Mouse (Mus musculus) liver, adult 2 months (tissue): ENCODE results near the gene Prpf4b. TPM values are rescaled to one million over a fixed set of nuclear protein-coding genes. Genes with fewer than 3 reads are reported as not detected.
"Not testable (repeated sequence)": the region's sequence is repeated elsewhere in the genome, so short reads cannot be mapped to it uniquely, and the experiment has no call there.

Experiments used
- DNase-seq: peaks from one replicate; pipeline ENCODE4 v3.0.0-alpha.2; 2011; ENCODE audit warnings: low read depth, low spot score; ENCODE audit errors: extremely low read depth
- H3K27ac ChIP-seq: fragments of 200-500 bp; replicated peaks from 2 replicates; pipeline ENCODE4 v1.5.1; 2012; ENCODE audit warnings: low read depth, mild to moderate bottlenecking, control low read depth, inconsistent platforms, low read length; ENCODE audit not compliant: insufficient read depth
- H3K27me3 ChIP-seq: fragments of 200-500 bp; 2 replicates; pipeline ENCODE4 v1.6.1; 2012; ENCODE audit warnings: mild to moderate bottlenecking, moderate library complexity, low read length, inconsistent platforms; ENCODE audit not compliant: control insufficient read depth, insufficient read depth
- H3K36me3 ChIP-seq: fragments of 200-500 bp; 2 replicates; pipeline ENCODE4 v1.6.1; 2012; ENCODE audit warnings: low read length, inconsistent platforms; ENCODE audit not compliant: control insufficient read depth, insufficient read depth
- H3K4me1 ChIP-seq: fragments of 200-500 bp; 2 replicates; pipeline ENCODE4 v1.6.1; 2011; ENCODE audit warnings: low read length; ENCODE audit not compliant: control insufficient read depth, insufficient read depth
- H3K4me3 ChIP-seq: fragments of 200-500 bp; 2 replicates; pipeline ENCODE4 v1.5.1; 2011; ENCODE audit warnings: low read depth, mild to moderate bottlenecking, control low read depth, low read length, moderate library complexity; ENCODE audit not compliant: insufficient read depth
- H3K79me2 ChIP-seq: fragments of 200-500 bp; 2 replicates; pipeline ENCODE4 v1.6.1; 2012; ENCODE audit warnings: inconsistent platforms, mild to moderate bottlenecking, low read length, moderate library complexity; ENCODE audit not compliant: control insufficient read depth, insufficient read depth
- H3K9ac ChIP-seq: fragments of 200-500 bp; 2 replicates; pipeline ENCODE4 v1.6.1; 2012; ENCODE audit warnings: low read depth, mild to moderate bottlenecking, control low read depth, inconsistent platforms, low read length
- CTCF ChIP-seq: fragments of 200-500 bp; IDR thresholded peaks from 2 replicates; pipeline ENCODE4 v1.5.1; 2011; ENCODE audit warnings: low read depth, low read length, control low read depth
- POLR2A ChIP-seq: fragments of 200-500 bp; IDR thresholded peaks from 2 replicates; pipeline ENCODE4 v1.6.1; 2011; ENCODE audit warnings: low read length, control low read depth; ENCODE audit not compliant: insufficient read depth; ENCODE audit errors: extremely low read depth
- WGBS: fragments of 180-500 bp; shearing (Covaris S2); methylation state at CpG from one replicate; pipeline ENCODE4 v1.1.7; 2018; 5-methylcytosine and 5-hydroxymethylcytosine counted together
- polyA plus RNA-seq: library from polyadenylated mRNA; depleted of rRNA; stranded (reverse); fragments of >200 nt; gene quantifications from 2 replicates; pipeline ENCODE4 v1.2.3, GENCODE M21; 2012; rRNA removed
- total RNA-seq: library from RNA; depleted of rRNA; stranded (reverse); fragments of >200 nt; gene quantifications from 2 replicates; pipeline ENCODE4 v1.2.3, GENCODE M21; 2014; rRNA removed

The Prpf4b gene
- total and polyA plus RNA-seq, 2 experiments = 9.0 to 28.1 TPM

DNA sequence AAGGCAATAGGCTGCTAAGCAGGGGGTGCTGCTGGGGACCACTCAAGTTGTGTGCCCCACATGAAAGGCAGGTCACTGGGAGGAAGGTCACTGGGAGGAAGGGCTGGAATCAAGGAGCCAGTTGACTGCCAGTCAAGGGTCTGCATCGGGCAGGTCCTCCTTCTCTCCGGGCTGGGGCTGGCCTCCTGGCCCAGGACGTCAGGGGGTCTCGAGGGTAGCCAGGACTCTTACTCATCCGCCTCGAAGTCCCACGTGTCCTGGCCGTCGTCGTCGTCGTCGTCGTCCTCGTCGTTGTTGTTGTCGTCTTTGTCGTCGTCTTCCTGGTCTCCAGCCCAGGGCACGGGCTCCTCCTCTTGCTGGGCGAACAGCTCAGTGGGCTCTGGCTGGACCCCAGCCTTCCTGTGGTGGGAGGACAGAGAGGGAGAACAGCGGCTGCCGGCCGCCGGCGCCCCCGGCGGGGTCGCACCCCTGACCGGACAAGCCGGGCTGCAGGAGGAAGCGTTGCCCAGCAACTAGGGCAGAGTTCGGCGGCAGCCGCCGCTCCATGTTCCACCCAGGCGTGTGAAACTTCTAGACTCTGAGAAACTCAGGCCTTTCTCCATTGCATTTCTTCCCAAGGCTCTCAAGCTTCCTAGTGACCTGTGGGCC lies 41.5 kb downstream of the Prpf4b start:
- TF ChIP-seq CTCF = no peak
- no peak for TF ChIP-seq POLR2A
- Histone ChIP-seq H3K27ac (no peak overlapping the region), H3K36me3 (no peaks in the 10 kb centered on the region), H3K79me2 (no peaks in the 10 kb centered on the region), H3K4me3 (peak overlapping the region; percentile 9; the same call in 1 of the 2 replicates), H3K9ac (no peak overlapping the region), H3K27me3 (0 out of 2 replicates have a peak, but pooled peaks cover 3% of the 10 kb centered on the region), H3K4me1 (no peaks in the 10 kb centered on the region)
- WGBS = 20% methylated on average over 37 of the region's 37 CpGs
- no peak for DNase-seq

DNA sequence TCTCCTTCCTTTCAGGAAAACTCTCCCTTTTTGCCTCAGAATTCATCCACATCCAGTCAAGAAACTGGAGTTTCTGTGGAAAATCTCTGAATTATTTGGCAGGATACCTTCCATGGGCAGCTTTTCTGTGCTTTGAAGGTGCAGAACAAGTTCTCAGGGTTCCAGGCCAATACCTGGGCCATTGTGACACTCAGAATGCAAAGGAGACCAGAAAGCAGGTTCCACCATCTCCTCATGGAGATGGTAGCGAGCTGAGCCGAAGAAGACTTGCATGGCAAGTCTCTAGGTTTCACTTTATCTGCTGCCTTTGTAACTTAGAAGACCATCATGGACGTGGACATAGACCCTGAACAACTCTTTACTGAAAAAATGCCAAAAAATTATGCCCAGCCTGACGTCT lies 49.1 kb downstream of the Prpf4b start, which contains the start of the genes Fam217a and 4933417A18Rik:
Gene Fam217a (minus strand): TSS at position 101 of the 400 bp plus-strand sequence.
Gene 4933417A18Rik (plus strand): TSS at position 200 of the 400 bp plus-strand sequence.
- Histone ChIP-seq H3K27me3 (no peaks in the 10 kb centered on the region), H3K79me2 (no peaks in the 10 kb centered on the region), H3K4me3 (no peak within 1 kb of the TSS), H3K36me3 (no peaks in the 10 kb centered on the region), H3K4me1 (no peaks in the 10 kb centered on the region), H3K27ac (no peak within 1 kb of the TSS), H3K9ac (no peak within 1 kb of the TSS)
- 75% methylated on average over 4 of the region's 4 CpGs for WGBS
- TF ChIP-seq CTCF (no peak), POLR2A (no peak)
- no peak for DNase-seq

DNA sequence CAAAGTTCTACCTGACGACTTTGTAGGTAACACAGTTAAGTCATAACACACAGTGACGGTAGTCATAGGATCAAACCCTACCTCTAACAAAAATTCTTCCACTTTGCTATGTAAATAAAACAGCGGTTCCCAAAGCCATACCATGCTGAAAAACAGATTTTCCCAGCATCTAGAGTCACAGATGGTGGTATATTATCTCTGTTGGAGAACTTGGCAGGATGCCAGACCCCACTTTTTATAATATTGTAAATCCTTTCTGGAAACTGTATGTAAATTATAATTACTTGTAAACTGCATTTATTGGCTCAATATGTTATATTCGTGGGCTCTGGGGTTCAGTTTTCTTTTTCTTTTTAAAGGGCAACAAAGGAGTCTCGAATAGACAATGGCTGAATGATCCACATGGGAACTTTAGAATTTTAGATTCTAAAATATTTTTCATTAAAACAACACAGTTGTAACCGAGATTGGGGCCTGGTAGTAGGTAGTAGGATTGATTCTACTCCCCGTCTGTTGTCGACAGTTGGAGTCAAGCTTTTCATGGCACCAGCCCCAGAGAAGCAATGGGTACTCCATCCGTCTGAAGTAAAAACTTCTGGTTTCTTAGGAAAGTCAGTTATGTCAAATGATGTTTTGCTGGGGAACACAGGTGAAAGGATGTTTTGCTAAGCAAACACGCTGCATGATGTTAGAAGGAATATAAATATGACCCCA lies 60.0 kb downstream of the Prpf4b start:
- H3K36me3 ChIP-seq = no peaks in the 10 kb centered on the region
- 87% methylated on average over 10 of the region's 10 CpGs for WGBS
- DNase-seq = no peak
- no peaks in the 10 kb centered on the region for H3K79me2 ChIP-seq
- TF ChIP-seq CTCF = no peak
- H3K4me3 ChIP-seq = no peak overlapping the region
- H3K27ac ChIP-seq = no peak overlapping the region
- H3K27me3 ChIP-seq = no peaks in the 10 kb centered on the region
- H3K9ac ChIP-seq = no peak overlapping the region
- H3K4me1 ChIP-seq = no peaks in the 10 kb centered on the region

DNA sequence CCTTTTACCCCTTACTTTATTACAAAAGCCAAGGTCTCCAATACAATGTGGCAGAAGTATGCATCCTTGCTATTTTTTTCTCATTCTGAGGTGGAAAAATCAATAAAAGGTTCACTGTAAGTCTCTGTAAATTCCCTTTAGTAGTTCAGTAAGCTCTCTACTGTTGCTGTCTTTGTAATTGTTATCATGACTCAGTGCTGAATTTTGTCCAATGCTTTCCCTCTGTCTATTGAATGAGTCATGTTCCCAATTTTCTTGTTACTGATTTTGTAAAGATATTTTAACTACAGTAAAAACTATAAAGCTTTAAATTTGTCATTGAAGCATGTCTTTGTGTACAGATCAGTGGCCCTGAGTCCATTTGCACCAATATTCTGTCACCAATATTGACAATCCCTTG lies 67.3 kb downstream of the Prpf4b start:
- H3K4me3 ChIP-seq = no peak overlapping the region
- H3K79me2 ChIP-seq = no peaks in the 10 kb centered on the region
- no peak for DNase-seq
- no peaks in the 10 kb centered on the region for H3K27me3 ChIP-seq
- H3K9ac ChIP-seq = no peak overlapping the region
- TF ChIP-seq CTCF (no peak), POLR2A (no peak)
- no peak overlapping the region for H3K27ac ChIP-seq
- H3K36me3 ChIP-seq = no peaks in the 10 kb centered on the region
- H3K4me1 ChIP-seq = no peaks in the 10 kb centered on the region

DNA sequence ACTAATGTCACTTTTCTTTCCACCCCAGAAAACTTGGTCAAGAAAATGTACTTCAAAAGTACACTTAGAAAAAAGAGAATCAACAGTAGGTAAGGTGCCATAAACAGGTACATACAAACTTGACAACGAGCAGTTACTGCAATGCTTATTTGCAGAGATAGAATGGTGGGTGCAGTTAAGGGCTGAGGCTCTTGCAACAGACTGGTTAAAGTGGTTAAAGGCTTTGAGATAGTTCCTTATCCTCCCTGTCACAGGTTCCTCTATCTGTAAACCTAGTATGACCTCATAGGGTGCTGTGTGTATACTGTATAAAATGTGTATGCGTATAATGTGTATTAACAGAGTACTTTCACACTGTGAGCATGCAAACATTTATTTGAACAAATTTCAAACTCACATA lies 76.3 kb downstream of the Prpf4b start:
- not testable (repeated sequence) for H3K79me2 ChIP-seq, H3K9ac ChIP-seq, H3K36me3 ChIP-seq, DNase-seq, H3K27me3 ChIP-seq, H3K4me1 ChIP-seq, H3K4me3 ChIP-seq, H3K27ac ChIP-seq
- WGBS = 90% methylated on average over 2 of the region's 2 CpGs

Other genes with a start within 250 kb of the Prpf4b start
- 107 and 108 TPM in 2 replicates for gene Pxdc1, start 221.8 kb upstream of the Prpf4b start, total RNA-seq
- 93.8 and 94.1 TPM in 2 replicates for gene Pxdc1, start 221.8 kb upstream of the Prpf4b start, polyA plus RNA-seq
- gene Fam50b, start 140.5 kb upstream of the Prpf4b start, total RNA-seq = 0.47 TPM in 1 of 2 replicates, not detected in the other
- 0.45 and 0.59 TPM in 2 replicates for gene Fam50b, start 140.5 kb upstream of the Prpf4b start, polyA plus RNA-seq
- 0.27 TPM in 1 of 2 replicates, not detected in the other for gene Fam217a, start 49.0 kb downstream of the Prpf4b start, total RNA-seq
- not detected in 2 replicates for gene Fam217a, start 49.0 kb downstream of the Prpf4b start, polyA plus RNA-seq
- not detected in 2 replicates for gene 4933417A18Rik, start 49.1 kb downstream of the Prpf4b start, total RNA-seq
- not detected in 2 replicates for gene 4933417A18Rik, start 49.1 kb downstream of the Prpf4b start, polyA plus RNA-seq
- 2.1 and 7.0 TPM in 2 replicates for gene Eci3, start 88.5 kb downstream of the Prpf4b start, total RNA-seq
- gene Eci3, start 88.5 kb downstream of the Prpf4b start, polyA plus RNA-seq = 2.2 and 4.6 TPM in 2 replicates
- 253 and 359 TPM in 2 replicates for gene Eci2, start 151.8 kb downstream of the Prpf4b start, total RNA-seq
- 125 and 130 TPM in 2 replicates for gene Eci2, start 151.8 kb downstream of the Prpf4b start, polyA plus RNA-seq